Mouse (Mus musculus) midbrain, embryonic 13.5 days (tissue): ENCODE measurements at regions not wholly inside any gene's neighbourhood (a gene's known extent, or its start where the extent isn't known, plus 50 kb on each side); places are given as distances from the start of the nearest gene placed in this dataset.
A peak's percentile ranks its signal among the peaks of the same experiment; 100 is the strongest.

Source experiments
- ATAC-seq: fragments of 200-750 bp; cut with Nextera tagmentation; 2 replicates; pipeline ENCODE4 v1.8.0; 2017; ENCODE audit warnings: mild to moderate bottlenecking, moderate TSS enrichment, moderate library complexity
- H3K27ac ChIP-seq: fragments of 300-500 bp; sonication (generic); 2 replicates; pipeline ENCODE4 v1.5.1; 2015; ENCODE audit warnings: inconsistent platforms, mild to moderate bottlenecking, moderate library complexity
- H3K27me3 ChIP-seq: fragments of 300-500 bp; sonication (generic); 2 replicates; pipeline ENCODE4 v1.6.1; 2015; ENCODE audit warnings: mild to moderate bottlenecking, inconsistent platforms
- H3K36me3 ChIP-seq: fragments of 300-500 bp; sonication (generic); 2 replicates; pipeline ENCODE4 v1.6.1; 2015; ENCODE audit warnings: mild to moderate bottlenecking, inconsistent platforms
- H3K4me1 ChIP-seq: fragments of 300-500 bp; sonication (generic); replicated peaks from 2 replicates; pipeline ENCODE4 v1.6.1; 2015; ENCODE audit warnings: inconsistent platforms
- H3K4me2 ChIP-seq: fragments of 300-500 bp; sonication (generic); replicated peaks from 2 replicates; pipeline ENCODE4 v1.6.1; 2015; ENCODE audit warnings: moderate library complexity, mild to moderate bottlenecking, inconsistent platforms
- H3K4me3 ChIP-seq: fragments of 300-500 bp; sonication (generic); replicated peaks from 2 replicates; pipeline ENCODE4 v1.5.1; 2015; ENCODE audit warnings: mild to moderate bottlenecking, inconsistent platforms
- H3K9ac ChIP-seq: fragments of 300-500 bp; sonication (generic); replicated peaks from 2 replicates; pipeline ENCODE4 v1.6.1; 2015; ENCODE audit warnings: mild to moderate bottlenecking, inconsistent platforms
- H3K9me3 ChIP-seq: fragments of 300-500 bp; sonication (generic); 2 replicates; pipeline ENCODE4 v1.6.1; 2016; ENCODE audit warnings: mild to moderate bottlenecking, inconsistent platforms
- WGBS: fragments of 180-500 bp; shearing (Covaris S2); methylation state at CpG from one replicate; pipeline ENCODE4 v1.1.7; 2015; 5-methylcytosine and 5-hydroxymethylcytosine counted together

- Histone ChIP-seq H3K4me3 (no peak overlapping the region), H3K27me3 (no peaks in the 10 kb centered on the region), H3K4me2 (no peak overlapping the region), H3K9me3 (no peaks in the 10 kb centered on the region), H3K4me1 (peaks cover 13% of the 10 kb centered on the region), H3K36me3 (no peaks in the 10 kb centered on the region), H3K27ac (peak overlapping the region; percentile 10; the same call in 1 of the 2 replicates), H3K9ac (no peak overlapping the region)
- ATAC-seq: no peak
- WGBS: 72% methylated on average over 13 of the region's 13 CpGs
These were observed 413.7 kb downstream of the Rps24 start for GRCm38 (mm10) chr14:24900501-24901179.

GRCm38 (mm10) chr14:24901726-24902125 lies 414.8 kb downstream of the Rps24 start:
- 84% methylated on average over 7 of the region's 7 CpGs for WGBS
- no peak overlapping the region for H3K4me2 ChIP-seq
- H3K36me3 ChIP-seq: no peaks in the 10 kb centered on the region
- peaks cover 13% of the 10 kb centered on the region for H3K4me1 ChIP-seq
- H3K9me3 ChIP-seq: no peaks in the 10 kb centered on the region
- H3K4me3 ChIP-seq: no peak overlapping the region
- no peaks in the 10 kb centered on the region for H3K27me3 ChIP-seq
- H3K9ac ChIP-seq: no peak overlapping the region
- H3K27ac ChIP-seq: no peak overlapping the region
- no peak for ATAC-seq

DNA sequence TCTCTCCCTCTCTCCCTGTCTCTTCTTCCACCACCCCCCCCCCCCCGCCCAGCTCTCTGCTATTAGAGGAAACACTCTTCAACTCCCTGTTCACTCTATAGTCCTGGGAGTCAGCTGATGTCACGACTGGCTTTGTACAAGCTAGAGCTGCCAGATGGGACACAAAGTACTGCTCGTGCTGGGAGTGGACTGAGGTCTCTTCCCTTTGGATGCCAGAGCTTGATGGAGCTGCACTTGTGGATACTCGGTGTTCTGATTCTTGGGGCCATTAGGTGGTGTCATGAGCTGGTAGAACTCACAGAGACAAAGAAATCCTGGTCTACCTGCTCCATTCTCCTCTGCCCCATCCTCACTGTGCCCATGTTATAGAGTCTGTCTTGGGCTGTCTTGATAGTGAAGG lies 415.9 kb downstream of the Rps24 start:
- H3K4me2 ChIP-seq: no peak overlapping the region
- no peak for ATAC-seq
- H3K4me3 ChIP-seq: no peak overlapping the region
- no peaks in the 10 kb centered on the region for H3K27me3 ChIP-seq
- H3K9me3 ChIP-seq: no peaks in the 10 kb centered on the region
- H3K27ac ChIP-seq: no peak overlapping the region
- H3K4me1 ChIP-seq: peaks cover 15% of the 10 kb centered on the region
- 24% methylated on average over 3 of the region's 4 CpGs for WGBS
- no peak overlapping the region for H3K9ac ChIP-seq
- H3K36me3 ChIP-seq: no peaks in the 10 kb centered on the region

DNA sequence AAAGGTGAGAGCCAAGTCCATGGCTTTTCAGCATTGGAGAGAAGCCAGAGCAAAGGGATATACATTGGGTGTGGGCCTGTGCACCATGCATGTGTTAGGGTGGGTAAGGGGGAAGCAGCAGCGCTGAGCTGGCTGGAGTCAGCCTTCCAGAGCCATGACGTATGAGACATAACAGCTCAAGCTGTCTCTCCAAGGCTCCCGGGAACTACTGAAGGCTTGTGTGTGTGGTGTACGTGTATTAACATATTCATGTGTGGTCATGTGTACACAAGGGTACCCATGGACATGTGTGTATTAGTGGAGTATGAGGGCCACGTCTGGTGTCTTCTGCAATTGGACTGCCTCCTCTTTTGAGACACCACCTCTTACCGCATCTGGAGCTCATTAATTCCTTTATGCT lies 417.8 kb downstream of the Rps24 start:
- Histone ChIP-seq H3K27me3 (no peaks in the 10 kb centered on the region), H3K27ac (no peak overlapping the region), H3K4me3 (no peak overlapping the region), H3K4me1 (peaks cover 19% of the 10 kb centered on the region), H3K4me2 (no peak overlapping the region), H3K9ac (no peak overlapping the region), H3K9me3 (no peaks in the 10 kb centered on the region), H3K36me3 (no peaks in the 10 kb centered on the region)
- 84% methylated on average over 6 of the region's 6 CpGs for WGBS
- ATAC-seq: no peak

DNA sequence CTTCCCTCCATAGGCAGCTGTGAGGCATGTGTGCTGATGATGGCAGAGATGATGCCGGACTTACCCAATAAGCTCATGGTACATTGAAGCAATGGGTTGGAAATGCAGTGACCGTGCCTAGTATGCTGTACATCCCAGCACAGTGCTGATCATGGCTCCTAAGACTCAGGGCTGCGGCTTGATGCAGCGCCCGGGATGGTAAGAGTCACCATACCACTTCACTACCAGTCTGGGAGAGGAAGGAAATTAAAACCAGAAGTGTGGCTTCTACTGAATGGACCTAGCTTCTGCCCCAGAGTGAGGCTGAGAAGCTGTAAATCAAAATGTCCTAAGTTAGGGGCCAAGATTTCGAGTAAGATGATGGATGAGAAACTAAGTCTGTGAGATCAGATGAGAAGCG lies 420.0 kb downstream of the Rps24 start:
- no peak overlapping the region for H3K4me2 ChIP-seq
- no peak for ATAC-seq
- H3K4me3 ChIP-seq: no peak overlapping the region
- H3K27me3 ChIP-seq: no peaks in the 10 kb centered on the region
- no peak overlapping the region for H3K27ac ChIP-seq
- no peak overlapping the region for H3K9ac ChIP-seq
- WGBS: 90% methylated on average over 7 of the region's 7 CpGs
- H3K9me3 ChIP-seq: no peaks in the 10 kb centered on the region
- no peaks in the 10 kb centered on the region for H3K36me3 ChIP-seq
- H3K4me1 ChIP-seq: peaks cover 10% of the 10 kb centered on the region

GRCm38 (mm10) chr14:24908377-24908776 lies 421.5 kb downstream of the Rps24 start:
- H3K4me2 ChIP-seq: no peak overlapping the region
- no peaks in the 10 kb centered on the region for H3K36me3 ChIP-seq
- no peak overlapping the region for H3K9ac ChIP-seq
- no peak for ATAC-seq
- H3K27ac ChIP-seq: no peak overlapping the region
- H3K4me1 ChIP-seq: peaks cover 10% of the 10 kb centered on the region
- no peak overlapping the region for H3K4me3 ChIP-seq
- H3K27me3 ChIP-seq: no peaks in the 10 kb centered on the region
- 60% methylated on average over 4 of the region's 4 CpGs for WGBS
- H3K9me3 ChIP-seq: no peaks in the 10 kb centered on the region

- Histone ChIP-seq H3K9ac (no peak overlapping the region), H3K4me3 (no peak overlapping the region), H3K9me3 (no peaks in the 10 kb centered on the region), H3K27ac (no peak overlapping the region), H3K4me2 (no peak overlapping the region), H3K4me1 (peaks cover 14% of the 10 kb centered on the region), H3K36me3 (no peaks in the 10 kb centered on the region), H3K27me3 (no peaks in the 10 kb centered on the region)
- WGBS: 83% methylated on average over 6 of the region's 6 CpGs
- ATAC-seq: no peak
These were observed 424.7 kb downstream of the Rps24 start for GRCm38 (mm10) chr14:24911621-24912020.

DNA sequence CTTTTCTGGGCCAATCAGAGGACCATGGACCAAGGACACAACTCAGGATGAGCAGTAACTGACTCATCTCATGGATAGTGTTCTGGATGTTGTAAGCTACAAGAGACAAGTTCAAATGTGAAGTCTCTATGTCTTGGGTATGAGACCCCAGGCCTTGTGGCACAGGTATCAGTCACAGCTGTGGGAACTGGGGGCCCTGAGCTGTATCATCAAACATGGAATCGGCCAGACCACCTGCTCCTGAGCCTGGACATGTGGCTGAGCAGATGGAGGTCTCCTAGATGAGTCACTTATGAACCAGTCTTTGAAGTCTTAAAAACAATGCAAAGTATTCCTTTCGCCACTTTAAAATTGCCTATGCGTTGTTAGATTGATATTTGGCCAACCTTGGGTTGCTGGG lies 432.1 kb downstream of the Rps24 start:
- no peak for ATAC-seq
- no peak overlapping the region for H3K27ac ChIP-seq
- H3K4me3 ChIP-seq: no peak overlapping the region
- WGBS: 93% methylated on average over 3 of the region's 3 CpGs
- H3K27me3 ChIP-seq: no peaks in the 10 kb centered on the region
- H3K4me1 ChIP-seq: peaks cover 5% of the 10 kb centered on the region; the same call in 1 of the 2 replicates
- no peak overlapping the region for H3K4me2 ChIP-seq
- H3K36me3 ChIP-seq: no peaks in the 10 kb centered on the region
- no peaks in the 10 kb centered on the region for H3K9me3 ChIP-seq
- H3K9ac ChIP-seq: no peak overlapping the region

DNA sequence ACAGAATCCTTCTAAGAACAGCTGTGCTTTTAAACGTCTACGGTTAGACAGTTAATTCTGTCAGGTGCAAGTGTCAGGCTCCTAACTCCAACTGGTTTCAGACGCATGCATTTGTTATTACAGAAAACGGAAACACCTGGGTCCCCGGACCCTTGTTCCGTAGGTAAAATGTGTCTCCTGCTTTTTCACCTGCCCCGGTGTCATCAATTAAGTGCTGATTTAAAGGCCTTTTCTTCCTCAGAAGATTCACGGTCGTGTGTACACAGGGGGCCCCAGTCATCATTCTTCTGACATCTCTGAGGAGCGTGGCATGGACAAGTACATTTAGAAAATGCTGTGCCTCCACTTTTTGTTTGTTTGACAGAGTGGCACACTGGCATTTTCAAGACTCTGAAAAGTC lies 435.1 kb downstream of the Rps24 start:
- Histone ChIP-seq H3K9me3 (no peaks in the 10 kb centered on the region), H3K27me3 (no peaks in the 10 kb centered on the region), H3K9ac (no peak overlapping the region), H3K4me1 (peaks cover 14% of the 10 kb centered on the region), H3K27ac (no peak overlapping the region), H3K4me2 (no peak overlapping the region), H3K36me3 (no peaks in the 10 kb centered on the region), H3K4me3 (no peak overlapping the region)
- 86% methylated on average over 10 of the region's 10 CpGs for WGBS
- ATAC-seq: no peak

DNA sequence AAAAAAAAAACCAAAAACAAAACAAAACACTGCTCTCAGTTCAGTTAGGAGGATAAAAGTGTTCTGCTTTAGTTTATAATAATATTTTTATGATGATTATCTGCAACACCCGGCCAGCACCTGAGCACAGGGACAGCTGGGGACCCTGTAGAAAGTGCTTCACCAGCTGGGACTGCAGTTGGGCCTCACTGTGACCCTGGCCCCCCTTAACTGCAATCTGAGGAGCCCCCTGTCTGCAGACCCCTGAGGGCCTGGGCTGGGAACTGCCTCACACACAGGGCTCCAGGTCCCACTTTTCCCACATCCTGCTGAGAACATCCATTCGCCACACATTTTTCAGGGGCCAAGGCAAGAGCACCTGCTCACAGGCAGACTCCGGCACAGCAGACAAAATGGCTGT lies 437.6 kb downstream of the Rps24 start:
- 82% methylated on average over 3 of the region's 3 CpGs for WGBS
- Histone ChIP-seq H3K4me1 (peaks cover 16% of the 10 kb centered on the region), H3K27me3 (no peaks in the 10 kb centered on the region), H3K9ac (no peak overlapping the region), H3K36me3 (no peaks in the 10 kb centered on the region), H3K27ac (no peak overlapping the region), H3K4me3 (no peak overlapping the region), H3K4me2 (no peak overlapping the region), H3K9me3 (no peaks in the 10 kb centered on the region)
- no peak for ATAC-seq

DNA sequence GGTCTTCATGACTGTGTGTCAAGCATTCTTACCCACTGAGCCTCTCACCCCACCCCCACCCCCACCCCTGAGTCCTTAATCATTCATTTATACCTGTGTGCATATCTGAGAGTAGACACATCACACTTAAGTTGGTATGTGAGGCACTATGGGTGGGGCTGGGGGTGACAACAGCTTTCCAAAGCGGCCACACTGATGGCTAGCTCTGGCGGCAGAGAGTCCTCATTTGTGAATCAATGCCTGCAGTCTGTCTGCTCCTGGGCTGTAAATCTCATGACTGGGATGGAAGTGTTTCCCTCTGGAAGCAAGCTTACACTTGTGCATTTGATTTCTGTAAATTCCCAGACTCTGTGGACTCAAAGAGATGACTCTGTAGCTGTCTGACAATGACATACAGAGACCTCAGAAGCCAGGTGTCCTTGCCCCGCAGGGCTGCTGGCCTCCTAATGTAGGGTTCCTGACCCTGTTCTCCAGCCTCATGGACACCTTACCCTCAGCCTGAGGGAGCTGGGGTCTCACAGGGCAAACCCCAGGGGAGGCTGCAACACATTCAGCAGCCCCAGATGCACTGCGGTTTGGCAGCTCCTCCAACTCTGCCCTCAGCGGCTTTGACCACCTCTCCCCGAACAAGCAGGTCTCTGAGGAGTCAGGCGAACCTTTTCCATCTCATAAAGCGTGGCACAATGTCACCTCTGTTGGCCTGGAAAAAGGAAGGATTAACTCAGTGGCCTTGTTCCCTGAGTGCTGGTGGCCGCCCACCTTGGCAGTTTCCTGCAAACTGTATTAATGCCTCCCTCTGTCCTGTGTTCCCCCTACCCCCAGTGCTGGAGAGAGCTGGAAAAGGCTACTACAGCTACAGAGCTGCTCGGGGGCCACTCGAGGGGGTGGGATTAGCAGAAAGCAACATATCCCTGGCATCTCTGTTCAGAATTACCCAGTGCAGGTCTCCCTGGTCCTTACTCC lies 439.4 kb downstream of the Rps24 start:
- Histone ChIP-seq H3K4me3 (no peak overlapping the region), H3K36me3 (no peaks in the 10 kb centered on the region), H3K4me1 (peaks cover 16% of the 10 kb centered on the region), H3K9ac (no peak overlapping the region), H3K27me3 (no peaks in the 10 kb centered on the region), H3K9me3 (no peaks in the 10 kb centered on the region), H3K4me2 (no peak overlapping the region), H3K27ac (peak overlapping the region; percentile 40; the same call in 1 of the 2 replicates)
- WGBS: 40% methylated on average over 11 of the region's 11 CpGs
- peak; percentile 40; the same call in 1 of the 2 replicates for ATAC-seq

DNA sequence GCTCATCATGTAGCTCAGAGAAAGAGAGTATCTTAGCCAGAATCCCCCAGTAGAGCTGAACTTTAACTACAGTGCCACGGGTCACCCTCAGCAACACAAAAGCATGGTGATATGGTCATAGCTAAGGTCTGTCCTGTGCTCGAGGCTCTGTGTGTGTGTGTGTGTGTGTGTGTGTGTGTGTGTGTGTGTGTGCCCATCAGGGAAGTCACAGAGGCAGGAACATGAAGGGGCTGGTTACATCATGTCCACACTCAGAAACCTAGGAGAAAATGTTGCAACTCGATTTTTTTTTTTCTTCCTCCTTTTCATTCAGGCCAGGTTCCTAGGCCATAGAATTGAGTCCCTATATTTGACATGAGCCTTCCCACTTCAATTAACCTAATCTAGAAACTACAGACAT lies 441.8 kb downstream of the Rps24 start:
- H3K27ac ChIP-seq: no peak overlapping the region
- no peaks in the 10 kb centered on the region for H3K27me3 ChIP-seq
- H3K4me1 ChIP-seq: peaks cover 16% of the 10 kb centered on the region
- no peaks in the 10 kb centered on the region for H3K36me3 ChIP-seq
- WGBS: 80% methylated on average over 3 of the region's 3 CpGs
- H3K9ac ChIP-seq: no peak overlapping the region
- H3K4me3 ChIP-seq: no peak overlapping the region
- H3K4me2 ChIP-seq: no peak overlapping the region
- H3K9me3 ChIP-seq: no peaks in the 10 kb centered on the region
- ATAC-seq: no peak
